Mouse (Mus musculus): ENCODE results near the gene Ifna9.
A peak's percentile ranks its signal among the peaks of the same experiment; 100 is the strongest.

DNA sequence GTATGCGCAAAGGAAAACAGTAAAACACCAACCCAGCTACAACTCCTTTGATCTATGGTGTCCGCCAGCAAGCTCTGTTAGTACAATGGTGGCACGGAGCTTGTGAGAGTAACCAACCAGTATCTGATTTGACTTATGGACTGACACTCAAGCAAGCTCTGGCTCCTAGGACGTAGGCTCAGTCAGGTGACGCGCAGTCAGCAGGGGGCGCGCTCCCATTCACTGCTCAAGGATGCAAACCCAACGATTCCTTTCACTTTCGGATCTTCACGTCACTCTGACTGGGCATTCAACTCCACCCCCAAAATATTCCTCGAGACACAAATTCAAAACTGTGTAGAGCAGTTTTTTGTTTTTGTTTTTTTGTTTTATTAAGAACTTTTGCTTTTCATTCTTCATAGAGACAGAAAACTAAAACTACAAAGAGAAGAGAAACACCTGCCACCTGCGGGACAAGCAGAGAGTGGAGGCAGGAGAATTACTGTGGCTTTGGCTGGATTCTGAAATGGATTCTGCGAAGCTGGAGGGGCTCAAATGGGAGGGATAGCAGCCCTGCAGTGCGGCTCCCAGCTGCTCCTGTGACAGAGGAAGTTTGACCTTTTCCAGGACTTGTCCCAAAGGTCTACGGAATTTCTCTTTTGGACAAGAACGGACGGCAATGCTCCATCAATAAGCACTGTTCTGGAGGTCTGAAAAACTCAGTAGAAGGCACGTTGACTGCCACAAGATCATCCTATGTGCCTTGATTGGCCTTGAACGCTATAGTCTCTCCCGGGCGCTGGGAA is 41.8 kb downstream of the Ifna9 start:
- TF ChIP-seq POLR2A (IDR thresholded peaks at IDR 0.05; ENCODE audit: extremely low read depth, insufficient read depth, low read length) (no peak), CTCF (IDR thresholded peaks at IDR 0.05; ENCODE audit: extremely low read depth, insufficient read depth, low read length) (peak; percentile 59)
